Comparison of ENCODE assay signal across 7 mouse cellular contexts in genomic region chr5:65130528-65131210, GRCm38 (mm10). TPM values are rescaled to one million over a fixed set of nuclear protein-coding genes. Genes with fewer than 3 reads are reported as not detected.
A peak's percentile ranks its signal among the peaks of the same experiment; 100 is the strongest.
DNase-seq lines count a peak whose midpoint lies in the region; ATAC-seq and TF ChIP-seq lines count a peak whose summit lies in the region.

No protein-coding gene starts in this region.

- TF ChIP-seq POLR2A in lung, adult 2 months (IDR thresholded peaks at IDR 0.05; ENCODE audit: borderline replicate concordance, extremely low read depth, low read depth, low read length): no peak

- H3K4me2 ChIP-seq in embryonic facial prominence, embryonic 13.5 days: peak overlapping the region; percentile 71
- H3K4me2 ChIP-seq in intestine, embryonic 15.5 days (replicated peaks): peak overlapping the region; percentile 68
- H3K4me2 ChIP-seq in midbrain, embryonic 14.5 days (ENCODE audit: low read length): peak overlapping the region; percentile 58

- H3K9ac ChIP-seq in embryonic facial prominence, embryonic 13.5 days: peak overlapping the region; percentile 61
- H3K9ac ChIP-seq in intestine, embryonic 15.5 days: peak overlapping the region; percentile 27; the same call in 1 of the 2 replicates
- peak overlapping the region; percentile 65 for H3K9ac ChIP-seq in midbrain, embryonic 14.5 days (replicated peaks; ENCODE audit: low read length)

- H3K4me1 ChIP-seq in lung, adult 2 months (ENCODE audit: control insufficient read depth, insufficient read depth, low read length): peaks cover 10% of the 10 kb centered on the region; the same call in 1 of the 2 replicates
- H3K4me1 ChIP-seq in embryonic facial prominence, embryonic 13.5 days: peaks cover 11% of the 10 kb centered on the region; the same call in 1 of the 2 replicates
- H3K4me1 ChIP-seq in intestine, embryonic 15.5 days (replicated peaks): 0 out of 2 replicates have a peak, but pooled peaks cover 2% of the 10 kb centered on the region
- peaks cover 5% of the 10 kb centered on the region; the same call in 1 of the 2 replicates for H3K4me1 ChIP-seq in midbrain, embryonic 14.5 days (ENCODE audit: control insufficient read depth, insufficient read depth, low read length)

- H3K9me3 ChIP-seq in embryonic facial prominence, embryonic 13.5 days: no peaks in the 10 kb centered on the region
- H3K9me3 ChIP-seq in intestine, embryonic 15.5 days: no peaks in the 10 kb centered on the region
- H3K9me3 ChIP-seq in midbrain, embryonic 14.5 days (ENCODE audit: control insufficient read depth, low read length): no peaks in the 10 kb centered on the region

- H3K4me3 ChIP-seq in lung, adult 2 months (replicated peaks; ENCODE audit: extremely low read depth, low read depth, low read length): peak overlapping the region; percentile 41
- H3K4me3 ChIP-seq in embryonic facial prominence, embryonic 13.5 days: peak overlapping the region; percentile 46
- H3K4me3 ChIP-seq in intestine, embryonic 15.5 days (replicated peaks): peak overlapping the region; percentile 36
- peak overlapping the region; percentile 51 for H3K4me3 ChIP-seq in midbrain, embryonic 14.5 days (replicated peaks; ENCODE audit: low read depth, low read length)

- no peak for DNase-seq in lung, adult 2 months
- no peak for DNase-seq in lung, postnatal 36 days
- DNase-seq in midbrain, embryonic 14.5 days: peak; percentile 83
- no peak for DNase-seq in B cell, adult 2 months

- ATAC-seq in embryonic facial prominence, embryonic 13.5 days (ENCODE audit: insufficient number of reproducible peaks, insufficient read depth, low FRiP score, low TSS enrichment, low read depth): no peak
- peak; percentile 36; the same call in 1 of the 2 replicates for ATAC-seq in intestine, embryonic 15.5 days
- peak; percentile 90 for ATAC-seq in midbrain, embryonic 14.5 days (ENCODE audit: low FRiP score, low TSS enrichment)
- ATAC-seq in megakaryocyte-erythroid progenitor cell, adult 5-6 weeks (replicated peaks; ENCODE audit: low FRiP score, low TSS enrichment, poor library complexity, severe bottlenecking): no peak

- H3K27ac ChIP-seq in embryonic facial prominence, embryonic 13.5 days: no peak overlapping the region; the same call in 1 of the 2 replicates
- no peak overlapping the region for H3K27ac ChIP-seq in intestine, embryonic 15.5 days
- H3K27ac ChIP-seq in midbrain, embryonic 14.5 days (replicated peaks; ENCODE audit: low read depth, low read length): peak overlapping the region; percentile 83

- TF ChIP-seq CTCF in lung, adult 2 months (IDR thresholded peaks at IDR 0.05; ENCODE audit: insufficient read depth, low read length): no peak

- WGBS in lung, adult 2 months: 28% methylated on average over 12 of the region's 12 CpGs
- 3% methylated on average over 12 of the region's 12 CpGs for WGBS in embryonic facial prominence, embryonic 13.5 days
- 9% methylated on average over 12 of the region's 12 CpGs for WGBS in intestine, embryonic 15.5 days
- 1% methylated on average over 12 of the region's 12 CpGs for WGBS in midbrain, embryonic 14.5 days

- no peaks in the 10 kb centered on the region; the same call in 1 of the 2 replicates for H3K27me3 ChIP-seq in embryonic facial prominence, embryonic 13.5 days
- no peaks in the 10 kb centered on the region for H3K27me3 ChIP-seq in intestine, embryonic 15.5 days (replicated peaks)
- H3K27me3 ChIP-seq in midbrain, embryonic 14.5 days (ENCODE audit: control insufficient read depth, insufficient read depth, low read length): no peaks in the 10 kb centered on the region

- no peaks in the 10 kb centered on the region for H3K36me3 ChIP-seq in embryonic facial prominence, embryonic 13.5 days
- H3K36me3 ChIP-seq in intestine, embryonic 15.5 days: no peaks in the 10 kb centered on the region
- H3K36me3 ChIP-seq in midbrain, embryonic 14.5 days (ENCODE audit: control insufficient read depth, insufficient read depth, low read length): no peaks in the 10 kb centered on the region

RNA-seq across cellular contexts. Expression of gene Klhl5, which starts 23.3 kb away (rescaled TPM):
- polyA plus RNA-seq in lung, adult 2 months (2012; rRNA removed): 103 and 122 TPM in 2 replicates
- polyA plus RNA-seq in embryonic facial prominence, embryonic 13.5 days (2015; fragmentation: Nextera tagmentation; extraction: Ambion mirVana): 21.2 and 21.3 TPM in 2 replicates
- 11.1 and 13.2 TPM in 2 replicates for polyA plus RNA-seq in intestine, embryonic 15.5 days (2015; fragmentation: Nextera tagmentation; extraction: Ambion mirVana)
- polyA plus RNA-seq in midbrain, embryonic 14.5 days (2014; fragmentation: Nextera tagmentation; extraction: Ambion mirVana): 41.3 and 49.2 TPM in 2 replicates
- 16.9 and 18.0 TPM in 2 replicates for total RNA-seq in megakaryocyte-erythroid progenitor cell, adult 5-6 weeks (2014; fragmentation: Nextera tagmentation)
- 11.9 and 25.2 TPM in 2 replicates for total RNA-seq in megakaryocyte-erythroid progenitor cell, adult 5-6 weeks (2017)

RNA-seq across cellular contexts. Expression of gene Tmem156, which starts 38.7 kb away (rescaled TPM):
- 0.49 and 1.5 TPM in 2 replicates for polyA plus RNA-seq in lung, adult 2 months (2012; rRNA removed)
- 0.48 and 0.53 TPM in 2 replicates for polyA plus RNA-seq in embryonic facial prominence, embryonic 13.5 days (2015; fragmentation: Nextera tagmentation; extraction: Ambion mirVana)
- polyA plus RNA-seq in intestine, embryonic 15.5 days (2015; fragmentation: Nextera tagmentation; extraction: Ambion mirVana): 1.2 and 1.6 TPM in 2 replicates
- not detected in 2 replicates for polyA plus RNA-seq in midbrain, embryonic 14.5 days (2014; fragmentation: Nextera tagmentation; extraction: Ambion mirVana)
- 1.5 and 3.1 TPM in 2 replicates for total RNA-seq in megakaryocyte-erythroid progenitor cell, adult 5-6 weeks (2014; fragmentation: Nextera tagmentation)
- 2.3 and 3.6 TPM in 2 replicates for total RNA-seq in megakaryocyte-erythroid progenitor cell, adult 5-6 weeks (2017)

Comparison
In these comparisons a context has a peak if more than half of its experiments do, and no peak if none do; other contexts are left out.
1. ATAC-seq: peak in intestine, embryonic 15.5 days (single experiment) and midbrain, embryonic 14.5 days (single experiment); none in embryonic facial prominence, embryonic 13.5 days (single experiment) and megakaryocyte-erythroid progenitor cell, adult 5-6 weeks (single experiment).
2. Peak in every context shown above with its lines, with median percentiles within 50 percentile points of each other: H3K4me3 ChIP-seq, H3K4me2 ChIP-seq and H3K9ac ChIP-seq.